Comparison of ENCODE assay signal across 25 mouse cellular contexts in the genomic region with DNA sequence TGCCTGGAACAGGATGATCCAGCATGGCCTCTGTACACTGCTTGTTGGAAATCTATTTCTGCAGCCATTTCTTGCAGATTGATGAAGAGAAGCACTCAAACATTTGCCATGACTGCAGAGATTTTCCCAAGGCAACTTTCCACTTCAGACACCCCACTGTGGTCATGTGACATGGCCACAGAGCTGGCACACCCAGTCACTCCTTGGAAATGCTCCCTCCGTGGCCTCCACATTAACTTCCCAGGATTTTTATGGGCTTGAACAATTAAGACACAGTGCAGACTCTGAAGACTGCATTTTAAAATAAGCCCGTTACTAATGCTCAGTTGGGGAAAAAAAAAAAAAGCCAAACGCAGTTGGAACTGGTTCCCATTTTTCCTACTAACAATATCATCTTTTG.
"Had no signal": no experiment of that assay in that cellular context is flagged by ENCODE, and none has a peak within 500 bp of the region (broad histone marks: within the 10 kb centered on the region; RNA-seq: fewer than 3 reads in every experiment).

No protein-coding gene starts in this region.

- H3K4me3 ChIP-seq: gastrocnemius, adult 2 months; heart, embryonic 10.5 days; heart, embryonic 12.5 days; hindbrain, embryonic 10.5 days; hindbrain, embryonic 12.5 days; intestine, embryonic 15.5 days; kidney, embryonic 15.5 days; liver, embryonic 12.5 days had no signal

- DNase-seq: gastrocnemius, adult 2 months; gastrocnemius, postnatal 10 days; gastrocnemius, postnatal 25 days; heart, adult 18-20 months; heart, postnatal 10 days; heart, postnatal 4 days; kidney, adult 18-20 months; kidney, adult 9 months; kidney, postnatal 14 days; kidney, postnatal 36 days; layer of hippocampus, adult 9-11 months; layer of hippocampus, postnatal 36 days had no signal

- H3K36me3 ChIP-seq: heart, embryonic 10.5 days; heart, embryonic 12.5 days; hindbrain, embryonic 10.5 days; hindbrain, embryonic 12.5 days; intestine, embryonic 15.5 days; kidney, embryonic 15.5 days; liver, embryonic 12.5 days had no signal

- H3K9me3 ChIP-seq: heart, embryonic 10.5 days; heart, embryonic 12.5 days; hindbrain, embryonic 10.5 days; hindbrain, embryonic 12.5 days; intestine, embryonic 15.5 days; kidney, embryonic 15.5 days; liver, embryonic 12.5 days had no signal

- H3K9ac ChIP-seq: heart, embryonic 12.5 days; hindbrain, embryonic 12.5 days; hindbrain, embryonic 14.5 days; intestine, embryonic 15.5 days; kidney, embryonic 15.5 days; liver, embryonic 12.5 days; liver, embryonic 14.5 days had no signal

- H3K4me1 ChIP-seq: heart, embryonic 10.5 days; heart, embryonic 12.5 days; hindbrain, embryonic 10.5 days; hindbrain, embryonic 12.5 days; intestine, embryonic 15.5 days; kidney, embryonic 15.5 days; liver, embryonic 12.5 days had no signal

- ATAC-seq: hindbrain, embryonic 16.5 days; inflammation-experienced regulatory T-cells, adult 6 months; intestine, embryonic 15.5 days; intestine, postnatal 0 days; liver, embryonic 12.5 days had no signal

- H3K27ac ChIP-seq: gastrocnemius, adult 2 months; heart, embryonic 10.5 days; hindbrain, embryonic 10.5 days; hindbrain, embryonic 12.5 days; hindbrain, embryonic 14.5 days; intestine, embryonic 15.5 days; kidney, embryonic 15.5 days; kidney, postnatal 0 days; liver, embryonic 12.5 days; liver, embryonic 14.5 days had no signal

- H3K4me2 ChIP-seq: heart, embryonic 12.5 days; hindbrain, embryonic 12.5 days; hindbrain, embryonic 14.5 days; intestine, embryonic 15.5 days; kidney, embryonic 15.5 days; liver, embryonic 12.5 days had no signal

- H3K27me3 ChIP-seq: heart, embryonic 12.5 days; hindbrain, embryonic 12.5 days; intestine, embryonic 15.5 days; kidney, embryonic 15.5 days; liver, embryonic 12.5 days had no signal
